Mouse (Mus musculus) testis, adult 2 months (tissue): ENCODE measurements at regions not wholly inside any gene's neighbourhood (a gene's known extent, or its start where the extent isn't known, plus 50 kb on each side); places are given as distances from the start of the nearest gene placed in this dataset.

Source experiments
- CTCF ChIP-seq: fragments of 200-500 bp; IDR thresholded peaks from 2 replicates; pipeline ENCODE4 v1.5.1; 2012; ENCODE audit warnings: low read depth, mild to moderate bottlenecking, inconsistent platforms, low read length, moderate library complexity; ENCODE audit not compliant: control insufficient read depth, insufficient read depth, insufficient replicate concordance
- POLR2A ChIP-seq: fragments of 200-500 bp; IDR thresholded peaks from 2 replicates; pipeline ENCODE4 v1.6.1; 2012; ENCODE audit warnings: low read depth, mild to moderate bottlenecking, inconsistent platforms, low read length, moderate library complexity; ENCODE audit not compliant: control insufficient read depth

DNA sequence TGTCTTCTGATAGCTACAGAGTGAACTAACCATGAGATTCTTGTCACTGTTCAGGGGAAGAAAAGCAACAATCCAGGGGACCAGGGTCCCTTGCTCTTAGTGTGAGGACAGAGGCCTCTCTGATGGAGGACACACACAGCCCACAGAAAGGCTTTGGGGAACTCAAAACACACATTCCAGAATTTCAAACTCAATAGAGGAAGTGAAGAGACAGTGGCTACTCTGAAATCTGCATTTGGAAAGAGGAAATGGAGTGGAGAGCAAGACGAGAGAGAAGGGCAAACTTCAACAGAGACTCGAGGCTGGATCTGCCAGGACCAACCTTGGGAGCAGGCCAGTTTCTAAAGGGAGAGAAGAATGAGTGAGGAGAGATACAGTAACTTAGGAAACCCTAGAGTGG lies 125.7 kb upstream of the Slc22a12 start:
- TF ChIP-seq POLR2A (no peak), CTCF (no peak)
